Mouse (Mus musculus): Measurements from ENCODE around the gene Lexm. TPM values are rescaled to one million over a fixed set of nuclear protein-coding genes. Genes with fewer than 3 reads are reported as not detected.

Lexm gene
- polyA plus RNA-seq, 1 experiment from 2014 or later, result 0.33 TPM

DNA sequence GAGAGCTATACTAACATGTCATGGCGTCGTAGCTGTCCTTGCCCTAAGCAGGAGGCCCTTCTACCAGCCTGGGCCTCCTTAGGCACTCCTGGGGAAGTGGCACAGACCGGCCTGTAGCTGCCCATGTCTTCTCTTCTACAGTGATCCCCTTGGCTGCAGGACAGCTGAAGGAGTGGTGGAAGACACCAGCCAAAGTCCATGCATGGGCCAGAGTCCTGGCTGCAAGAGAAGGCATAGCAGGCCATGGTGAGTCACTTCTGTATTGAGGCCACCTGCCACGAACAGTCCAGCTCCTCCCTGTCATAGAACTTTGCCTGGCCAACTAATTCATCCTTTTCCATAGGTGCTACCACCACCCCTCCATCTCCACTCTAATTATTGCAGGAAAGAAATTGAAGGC, 1.9 kb upstream of the Lexm start:
- DNase-seq (ENCODE audit: low spot score) (no peak), ATAC-seq (ENCODE audit: insufficient number of reproducible peaks, low FRiP score, low TSS enrichment, low read depth) (no peak)
- Histone ChIP-seq H3K9me3 (ENCODE audit: control insufficient read depth, low read length) (no peaks in the 10 kb centered on the region; the same call in 1 of the 2 replicates), H3K36me3 (ENCODE audit: control insufficient read depth, insufficient read depth, low read length) (no peaks in the 10 kb centered on the region), H3K27me3 (ENCODE audit: control insufficient read depth, insufficient read depth, low read length) (peaks cover 25% of the 10 kb centered on the region), H3K4me2 (ENCODE audit: low read depth, severe bottlenecking) (no peak overlapping the region), H3K4me3 (ENCODE audit: low read depth, low read length) (no peak overlapping the region), H3K27ac (replicated peaks; ENCODE audit: low read depth, low read length) (no peak overlapping the region), H3K4me1 (ENCODE audit: control insufficient read depth, insufficient read depth, low read length) (peaks cover 9% of the 10 kb centered on the region), H3K9ac (ENCODE audit: low read length) (no peak overlapping the region)
- WGBS, result 83% methylated on average over 4 of the region's 4 CpGs

DNA sequence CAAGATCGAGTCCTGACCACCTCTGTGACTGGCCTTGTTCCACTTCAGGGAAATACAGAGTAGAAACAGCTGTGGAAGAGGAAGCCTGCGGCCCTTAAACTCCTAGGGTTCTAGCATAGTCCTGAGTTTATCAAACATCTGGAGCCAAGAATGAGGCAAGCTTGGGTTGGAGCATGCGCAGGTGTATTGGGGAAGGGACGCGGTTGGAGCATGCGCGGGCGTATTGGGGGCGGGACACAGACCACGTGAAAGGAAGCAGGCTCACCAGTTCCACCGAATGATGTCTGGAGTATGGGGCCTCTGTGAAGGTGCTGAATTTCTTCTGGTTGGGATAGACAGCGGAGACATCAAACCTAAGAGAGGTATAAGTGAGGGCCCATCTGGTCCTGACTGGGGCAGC, 1.4 kb downstream of the Lexm start:
- Histone ChIP-seq H3K4me3 (ENCODE audit: low read depth, low read length) (no peak overlapping the region), H3K4me2 (ENCODE audit: low read depth, severe bottlenecking) (no peak overlapping the region), H3K36me3 (ENCODE audit: control insufficient read depth, insufficient read depth, low read length) (no peaks in the 10 kb centered on the region), H3K4me1 (ENCODE audit: control insufficient read depth, insufficient read depth, low read length) (peaks cover 9% of the 10 kb centered on the region), H3K9ac (ENCODE audit: low read length) (no peak overlapping the region), H3K27me3 (ENCODE audit: control insufficient read depth, insufficient read depth, low read length) (no peaks in the 10 kb centered on the region), H3K27ac (replicated peaks; ENCODE audit: low read depth, low read length) (no peak overlapping the region), H3K9me3 (ENCODE audit: control insufficient read depth, low read length) (no peaks in the 10 kb centered on the region)
- ATAC-seq (ENCODE audit: insufficient number of reproducible peaks, low FRiP score, low TSS enrichment, low read depth) (no peak), DNase-seq (ENCODE audit: low spot score) (no peak)
- WGBS, result 70% methylated on average over 12 of the region's 12 CpGs

DNA sequence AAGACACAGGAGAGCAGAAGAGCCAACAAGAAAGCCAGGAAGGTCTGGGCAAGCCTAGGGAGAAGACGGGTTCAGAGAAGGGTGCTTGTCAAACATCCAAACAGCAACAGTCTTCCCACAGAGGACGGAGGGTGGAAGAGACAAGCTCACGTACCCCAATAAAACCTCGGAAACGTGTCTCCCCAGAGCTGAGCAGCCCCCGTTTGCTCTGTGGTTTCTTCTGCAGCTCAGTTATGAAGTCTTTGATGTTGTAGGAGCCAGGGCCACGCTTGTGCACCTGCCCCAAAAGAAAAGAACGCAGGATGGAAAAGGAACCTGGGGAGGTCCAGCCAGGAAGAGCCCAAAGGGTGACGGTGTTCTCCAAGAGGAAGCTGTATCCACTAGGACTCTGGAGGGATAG, 2.2 kb downstream of the Lexm start:
- ATAC-seq (ENCODE audit: insufficient number of reproducible peaks, low FRiP score, low TSS enrichment, low read depth) (no peak), DNase-seq (ENCODE audit: low spot score) (no peak)
- 77% methylated on average over 9 of the region's 9 CpGs for WGBS
- H3K36me3 ChIP-seq (ENCODE audit: control insufficient read depth, insufficient read depth, low read length), result no peaks in the 10 kb centered on the region
- no peaks in the 10 kb centered on the region for H3K9me3 ChIP-seq (ENCODE audit: control insufficient read depth, low read length)
- no peak overlapping the region for H3K9ac ChIP-seq (ENCODE audit: low read length)
- no peak overlapping the region for H3K27ac ChIP-seq (replicated peaks; ENCODE audit: low read depth, low read length)
- no peak overlapping the region for H3K4me2 ChIP-seq (ENCODE audit: low read depth, severe bottlenecking)
- H3K27me3 ChIP-seq (ENCODE audit: control insufficient read depth, insufficient read depth, low read length), result no peaks in the 10 kb centered on the region
- H3K4me1 ChIP-seq (ENCODE audit: control insufficient read depth, insufficient read depth, low read length), result peaks cover 9% of the 10 kb centered on the region
- H3K4me3 ChIP-seq (ENCODE audit: low read depth, low read length), result no peak overlapping the region

DNA sequence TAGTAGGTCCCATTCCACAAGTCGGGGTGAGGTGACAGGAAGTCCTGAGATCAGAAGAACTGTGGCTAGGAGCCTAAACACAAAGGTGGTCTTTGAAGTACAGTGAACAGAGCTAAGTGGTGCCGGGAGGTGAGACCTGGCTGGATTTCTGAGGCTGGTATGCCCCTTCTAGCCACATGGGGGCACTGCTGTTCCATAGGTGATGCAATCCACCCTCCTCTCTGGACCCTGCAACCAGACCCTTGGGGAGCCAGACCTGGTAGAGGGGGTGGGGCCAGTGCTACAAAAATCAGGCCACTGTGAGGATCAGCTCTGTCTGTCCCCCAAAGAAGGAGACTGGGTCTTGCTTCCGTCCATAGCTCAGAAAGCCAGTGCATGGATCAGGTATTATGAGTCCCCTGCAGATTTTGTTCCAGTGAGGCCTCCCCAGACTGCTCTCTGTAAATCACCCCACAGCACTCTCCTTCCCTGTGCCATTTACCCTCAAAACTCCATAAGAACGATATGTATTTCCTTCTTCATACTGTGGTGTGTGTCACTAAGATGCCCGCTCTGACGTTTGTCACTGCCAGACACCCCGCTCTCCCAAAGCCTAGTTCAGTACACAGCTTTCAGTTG, 2.8 kb downstream of the Lexm start:
- peaks cover 9% of the 10 kb centered on the region for H3K4me1 ChIP-seq (ENCODE audit: control insufficient read depth, insufficient read depth, low read length)
- no peak overlapping the region for H3K9ac ChIP-seq (ENCODE audit: low read length)
- no peaks in the 10 kb centered on the region for H3K9me3 ChIP-seq (ENCODE audit: control insufficient read depth, low read length)
- no peak overlapping the region for H3K27ac ChIP-seq (replicated peaks; ENCODE audit: low read depth, low read length)
- WGBS, result 42% methylated on average over 7 of the region's 7 CpGs
- H3K4me3 ChIP-seq (ENCODE audit: low read depth, low read length), result no peak overlapping the region
- no peak overlapping the region for H3K4me2 ChIP-seq (ENCODE audit: low read depth, severe bottlenecking)
- H3K27me3 ChIP-seq (ENCODE audit: control insufficient read depth, insufficient read depth, low read length), result no peaks in the 10 kb centered on the region
- H3K36me3 ChIP-seq (ENCODE audit: control insufficient read depth, insufficient read depth, low read length), result no peaks in the 10 kb centered on the region
- DNase-seq (ENCODE audit: low spot score) (peak; percentile 86), ATAC-seq (ENCODE audit: insufficient number of reproducible peaks, low FRiP score, low TSS enrichment, low read depth) (peak; percentile 55; the same call in 1 of the 2 replicates)

DNA sequence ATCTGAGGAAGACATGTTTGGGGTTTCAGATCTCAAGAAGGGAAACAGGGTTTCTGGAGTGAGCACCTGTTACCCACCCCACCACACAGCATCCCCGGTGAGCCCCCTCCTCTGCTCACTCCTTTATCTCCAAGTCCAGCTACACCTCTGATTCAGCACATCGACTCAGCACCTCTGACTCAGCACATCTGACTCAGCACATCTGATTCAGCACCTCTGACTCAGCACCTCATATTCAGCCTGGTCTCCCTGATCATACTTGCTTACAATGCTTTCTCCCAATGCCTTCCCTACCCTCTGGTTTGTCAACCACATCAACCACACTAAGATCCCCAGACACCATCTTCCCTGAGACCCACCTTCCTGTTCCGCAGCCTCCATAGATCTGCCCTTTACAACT, 3.5 kb downstream of the Lexm start:
- H3K4me3 ChIP-seq (ENCODE audit: low read depth, low read length), result no peak overlapping the region
- no peak overlapping the region for H3K27ac ChIP-seq (replicated peaks; ENCODE audit: low read depth, low read length)
- H3K36me3 ChIP-seq (ENCODE audit: control insufficient read depth, insufficient read depth, low read length), result no peaks in the 10 kb centered on the region
- no peak overlapping the region for H3K9ac ChIP-seq (ENCODE audit: low read length)
- H3K4me1 ChIP-seq (ENCODE audit: control insufficient read depth, insufficient read depth, low read length), result peaks cover 9% of the 10 kb centered on the region
- 78% methylated on average over 3 of the region's 3 CpGs for WGBS
- no peaks in the 10 kb centered on the region for H3K27me3 ChIP-seq (ENCODE audit: control insufficient read depth, insufficient read depth, low read length)
- H3K9me3 ChIP-seq (ENCODE audit: control insufficient read depth, low read length), result no peaks in the 10 kb centered on the region
- H3K4me2 ChIP-seq (ENCODE audit: low read depth, severe bottlenecking), result no peak overlapping the region
- ATAC-seq (ENCODE audit: insufficient number of reproducible peaks, low FRiP score, low TSS enrichment, low read depth) (no peak), DNase-seq (ENCODE audit: low spot score) (no peak)

DNA sequence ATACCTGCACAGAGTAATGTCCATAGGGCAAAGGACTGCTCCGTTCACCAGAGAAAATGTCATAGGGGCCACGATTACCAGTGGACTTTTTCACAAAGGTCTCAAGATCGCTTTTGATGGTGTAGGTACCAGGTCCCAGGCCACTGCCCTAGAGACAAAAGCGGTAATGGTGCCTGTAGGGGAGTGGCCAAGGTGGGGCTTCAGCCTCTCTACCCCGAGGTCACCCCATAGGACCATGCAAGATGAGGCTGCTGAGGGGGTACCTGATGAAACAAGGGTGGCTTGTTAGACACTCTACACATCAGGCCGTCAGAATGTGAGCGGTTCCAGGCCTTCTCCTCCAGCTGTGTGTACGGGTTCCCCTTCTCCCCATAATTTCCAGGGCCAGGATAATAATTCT, 3.9 kb downstream of the Lexm start:
- DNase-seq (ENCODE audit: low spot score), result no peak
- peaks cover 9% of the 10 kb centered on the region for H3K4me1 ChIP-seq (ENCODE audit: control insufficient read depth, insufficient read depth, low read length)
- H3K27me3 ChIP-seq (ENCODE audit: control insufficient read depth, insufficient read depth, low read length), result no peaks in the 10 kb centered on the region
- H3K9me3 ChIP-seq (ENCODE audit: control insufficient read depth, low read length), result no peaks in the 10 kb centered on the region
- no peak overlapping the region for H3K9ac ChIP-seq (ENCODE audit: low read length)
- H3K4me3 ChIP-seq (ENCODE audit: low read depth, low read length), result no peak overlapping the region
- 80% methylated on average over 8 of the region's 8 CpGs for WGBS
- ATAC-seq (ENCODE audit: insufficient number of reproducible peaks, low FRiP score, low TSS enrichment, low read depth), result peak; percentile 35; the same call in 1 of the 2 replicates
- H3K27ac ChIP-seq (replicated peaks; ENCODE audit: low read depth, low read length), result no peak overlapping the region
- no peaks in the 10 kb centered on the region for H3K36me3 ChIP-seq (ENCODE audit: control insufficient read depth, insufficient read depth, low read length)
- no peak overlapping the region for H3K4me2 ChIP-seq (ENCODE audit: low read depth, severe bottlenecking)

DNA sequence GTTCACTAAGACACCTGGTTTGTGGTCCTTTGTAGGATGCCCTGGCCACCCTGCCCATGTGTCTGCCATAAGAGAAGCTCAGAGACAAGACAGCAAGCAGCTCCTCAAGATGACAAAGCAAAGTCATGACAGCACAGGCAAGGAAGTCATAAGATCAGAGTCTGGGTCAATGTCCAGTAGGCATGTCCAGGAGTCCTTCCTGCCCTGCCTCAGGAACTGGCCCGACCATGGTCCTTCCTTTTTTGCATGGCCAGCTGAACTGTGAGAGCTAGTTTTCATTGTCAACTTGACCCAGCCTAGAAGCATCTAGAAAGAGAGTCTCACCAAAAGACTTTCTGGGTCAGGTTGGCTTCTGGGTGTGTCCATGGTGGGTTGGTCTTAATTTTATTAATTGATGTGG, 9.1 kb downstream of the Lexm start:
- H3K9me3 ChIP-seq (ENCODE audit: control insufficient read depth, low read length), result no peaks in the 10 kb centered on the region
- no peaks in the 10 kb centered on the region for H3K27me3 ChIP-seq (ENCODE audit: control insufficient read depth, insufficient read depth, low read length)
- no peak for DNase-seq (ENCODE audit: low spot score)
- no peak overlapping the region for H3K27ac ChIP-seq (replicated peaks; ENCODE audit: low read depth, low read length)
- WGBS, result 96% methylated on average over 1 of the region's 1 CpGs
- no peak overlapping the region for H3K4me2 ChIP-seq (ENCODE audit: low read depth, severe bottlenecking)
- ATAC-seq (ENCODE audit: insufficient number of reproducible peaks, low FRiP score, low TSS enrichment, low read depth), result no peak
- H3K36me3 ChIP-seq (ENCODE audit: control insufficient read depth, insufficient read depth, low read length), result no peaks in the 10 kb centered on the region
- H3K4me1 ChIP-seq (ENCODE audit: control insufficient read depth, insufficient read depth, low read length), result no peaks in the 10 kb centered on the region
- no peak overlapping the region for H3K4me3 ChIP-seq (ENCODE audit: low read depth, low read length)
- H3K9ac ChIP-seq (ENCODE audit: low read length), result no peak overlapping the region

DNA sequence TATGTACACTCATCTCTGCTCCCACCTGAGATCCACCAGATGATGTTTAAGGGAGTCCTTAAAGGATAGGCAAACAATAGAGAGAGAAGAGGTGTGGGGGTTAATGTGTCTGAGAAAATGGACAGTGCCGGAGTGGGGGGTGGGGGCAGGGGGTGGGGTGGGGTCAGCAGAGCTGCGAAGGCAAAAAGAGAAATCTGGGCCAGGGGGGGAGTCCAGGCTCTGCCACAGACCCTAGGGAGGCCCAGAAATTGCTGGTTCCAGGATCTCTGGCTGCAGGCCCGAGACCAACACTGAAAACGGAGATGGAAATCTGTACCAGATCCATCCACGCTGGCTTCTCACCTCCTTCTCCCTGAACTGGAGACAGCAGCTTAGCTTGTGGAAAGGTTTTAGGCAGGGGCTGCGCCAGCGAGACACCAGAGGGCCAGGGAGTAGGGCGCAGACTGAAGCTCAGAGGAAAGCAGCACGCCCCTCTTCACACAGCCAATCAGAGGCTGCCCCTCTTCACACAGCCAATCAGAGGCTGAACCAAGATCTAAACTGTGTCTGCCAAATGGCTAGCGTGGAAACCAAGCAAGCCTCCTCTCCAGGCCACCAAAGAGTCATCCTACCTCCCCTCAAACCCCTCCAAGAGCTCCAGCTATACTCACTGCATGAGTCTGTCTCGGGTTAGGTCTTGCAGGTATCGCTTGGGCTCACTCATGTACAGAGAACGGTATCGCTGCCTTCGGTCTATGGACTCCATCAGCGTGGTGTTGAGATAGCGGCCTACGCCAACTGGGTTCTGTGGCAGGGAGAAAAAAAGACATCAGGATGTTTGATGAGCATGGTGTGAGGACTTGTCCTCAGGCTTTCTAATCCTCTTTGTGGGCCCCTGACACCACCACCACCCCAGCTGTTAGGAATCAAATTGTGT, 10.1 kb downstream of the Lexm start:
- H3K9ac ChIP-seq (ENCODE audit: low read length), result 0 out of 2 replicates have a peak overlapping the region, but pooled peaks have one; percentile 12
- WGBS, result 46% methylated on average over 18 of the region's 18 CpGs
- DNase-seq (ENCODE audit: low spot score), result peak; percentile 65
- no peaks in the 10 kb centered on the region for H3K36me3 ChIP-seq (ENCODE audit: control insufficient read depth, insufficient read depth, low read length)
- no peaks in the 10 kb centered on the region for H3K27me3 ChIP-seq (ENCODE audit: control insufficient read depth, insufficient read depth, low read length)
- no peaks in the 10 kb centered on the region for H3K9me3 ChIP-seq (ENCODE audit: control insufficient read depth, low read length)
- H3K4me3 ChIP-seq (ENCODE audit: low read depth, low read length), result no peak overlapping the region
- H3K27ac ChIP-seq (replicated peaks; ENCODE audit: low read depth, low read length), result no peak overlapping the region
- no peaks in the 10 kb centered on the region for H3K4me1 ChIP-seq (ENCODE audit: control insufficient read depth, insufficient read depth, low read length)
- peak; percentile 84 for ATAC-seq (ENCODE audit: insufficient number of reproducible peaks, low FRiP score, low TSS enrichment, low read depth)
- H3K4me2 ChIP-seq (ENCODE audit: low read depth, severe bottlenecking), result no peak overlapping the region
